Mouse (Mus musculus) heart, postnatal 0 days (tissue): Measurements from ENCODE around the gene 4931409K22Rik. TPM values are rescaled to one million over a fixed set of nuclear protein-coding genes. Genes with fewer than 3 reads are reported as not detected.
"Not testable (repeated sequence)": the region's sequence is repeated elsewhere in the genome, so short reads cannot be mapped to it uniquely, and the experiment has no call there.

Experiments
- ATAC-seq: fragments of 200-750 bp; cut with Nextera tagmentation; 2 replicates; pipeline ENCODE4 v1.8.0; 2017; ENCODE audit warnings: low read depth, moderate number of reproducible peaks, moderate library complexity; ENCODE audit not compliant: insufficient read depth
- DNase-seq: peaks from one replicate; pipeline ENCODE4 v3.0.0-alpha.2; 2016; ENCODE audit warnings: low spot score
- H3K27ac ChIP-seq: fragments of 300-500 bp; sonication (generic); 2 replicates; pipeline ENCODE4 v1.5.1; 2014; ENCODE audit warnings: low read depth, mild to moderate bottlenecking
- H3K27me3 ChIP-seq: fragments of 300-500 bp; sonication (generic); 2 replicates; pipeline ENCODE4 v1.6.1; 2014; ENCODE audit warnings: low read length, mixed read lengths; ENCODE audit not compliant: control insufficient read depth, insufficient read depth
- H3K36me3 ChIP-seq: fragments of 300-500 bp; sonication (generic); replicated peaks from 2 replicates; pipeline ENCODE4 v1.6.1; 2014; ENCODE audit warnings: low read length, mixed read lengths; ENCODE audit not compliant: control insufficient read depth, insufficient read depth
- H3K4me1 ChIP-seq: fragments of 300-500 bp; sonication (generic); 2 replicates; pipeline ENCODE4 v1.6.1; 2014; ENCODE audit warnings: antibody characterized with exemption; ENCODE audit not compliant: control insufficient read depth, insufficient read depth
- H3K4me2 ChIP-seq: fragments of 300-500 bp; sonication (generic); 2 replicates; pipeline ENCODE4 v1.6.1; 2014; ENCODE audit warnings: low read depth, mild to moderate bottlenecking, low read length, moderate library complexity
- H3K4me3 ChIP-seq: fragments of 300-500 bp; sonication (generic); 2 replicates; pipeline ENCODE4 v1.5.1; 2014; ENCODE audit warnings: low read depth, low read length
- H3K9ac ChIP-seq: fragments of 300-500 bp; sonication (generic); replicated peaks from 2 replicates; pipeline ENCODE4 v1.6.1; 2014; ENCODE audit warnings: low read depth, low read length, mixed read lengths
- H3K9me3 ChIP-seq: fragments of 300-500 bp; sonication (generic); replicated peaks from 2 replicates; pipeline ENCODE4 v1.6.1; 2016; ENCODE audit warnings: low read length; ENCODE audit not compliant: control insufficient read depth
- CTCF ChIP-seq: IDR thresholded peaks from 2 replicates; pipeline ENCODE4 v1.5.1; 2016; ENCODE audit warnings: antibody characterized with exemption, control low read depth, low read depth
- EP300 ChIP-seq: IDR thresholded peaks from 2 replicates; pipeline ENCODE4 v1.6.1; 2016; ENCODE audit warnings: antibody characterized with exemption, low read depth
- WGBS: fragments of 180-500 bp; shearing (Covaris S2); extraction: QIAGEN DNeasy Blood & Tissue Kit; methylation state at CpG from one replicate; pipeline ENCODE4 v1.1.7; 2014; 5-methylcytosine and 5-hydroxymethylcytosine counted together
- polyA plus RNA-seq: library from polyadenylated mRNA; unstranded; fragments of >200 nt; fragmentation: Nextera tagmentation; extraction: Ambion mirVana; gene quantifications from 2 replicates; pipeline ENCODE4 v1.2.1, GENCODE M21; 2015
- total RNA-seq: library from RNA; depleted of rRNA; stranded (reverse); fragments of >200 nt; gene quantifications from 2 replicates; pipeline ENCODE4 v1.2.3, GENCODE M21; 2014; ENCODE audit warnings: low replicate concordance

The 4931409K22Rik gene
- total and polyA plus RNA-seq, 2 experiments from 2014 or later: not detected

DNA sequence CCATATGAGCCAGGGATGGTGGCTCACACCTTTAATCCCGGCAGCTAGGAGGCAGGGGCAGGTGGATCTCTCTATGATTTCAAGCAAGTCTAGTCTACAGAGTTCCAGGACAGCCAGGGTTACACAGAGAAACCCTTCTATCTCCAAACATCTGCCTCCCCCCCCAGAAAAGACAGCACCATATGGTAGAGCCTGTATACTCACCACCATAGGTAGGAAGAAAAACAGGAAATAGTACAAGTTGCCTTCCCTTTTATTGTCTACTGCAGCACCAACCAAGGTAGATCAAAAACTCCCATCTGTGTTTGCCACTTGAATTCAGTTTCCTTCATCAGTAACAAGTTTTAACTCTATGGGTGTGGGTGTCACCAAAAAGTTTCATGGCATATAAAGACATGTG, 19.3 kb upstream of the 4931409K22Rik start:
- H3K9ac ChIP-seq: no peak overlapping the region
- H3K27ac ChIP-seq: no peak overlapping the region
- H3K4me1 ChIP-seq: peaks cover 12% of the 10 kb centered on the region; the same call in 1 of the 2 replicates
- ATAC-seq: no peak
- WGBS: 87% methylated on average over 1 of the region's 1 CpGs
- H3K27me3 ChIP-seq: no peaks in the 10 kb centered on the region
- TF ChIP-seq EP300 (no peak), CTCF (no peak)
- H3K4me2 ChIP-seq: peak overlapping the region; percentile 72
- peaks cover 42% of the 10 kb centered on the region for H3K36me3 ChIP-seq
- no peak overlapping the region for H3K4me3 ChIP-seq
- no peak for DNase-seq
- H3K9me3 ChIP-seq: no peaks in the 10 kb centered on the region

DNA sequence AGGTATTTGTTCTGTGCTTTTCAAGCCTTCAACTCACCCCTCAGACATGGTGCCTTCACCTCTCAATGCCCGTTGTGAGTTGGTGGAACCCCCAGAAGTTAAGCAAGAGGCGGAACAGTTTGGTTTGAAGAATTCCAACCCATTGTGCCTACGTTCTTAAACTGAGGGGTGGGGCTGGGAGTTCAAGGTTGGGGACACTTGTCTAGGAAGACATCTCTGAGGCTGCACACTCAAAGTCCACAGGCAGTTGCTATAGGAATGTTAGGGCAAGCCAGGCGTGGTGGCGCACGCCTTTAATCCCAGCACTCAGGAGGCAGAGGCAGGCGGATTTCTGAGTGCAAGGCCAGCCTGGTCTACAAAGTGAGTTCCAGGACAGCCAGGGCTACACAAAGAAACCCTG, 1.3 kb downstream of the 4931409K22Rik start:
- H3K9me3 ChIP-seq, ATAC-seq, DNase-seq, H3K4me2 ChIP-seq, H3K36me3 ChIP-seq, H3K9ac ChIP-seq, H3K4me3 ChIP-seq, H3K27me3 ChIP-seq, H3K4me1 ChIP-seq, H3K27ac ChIP-seq: not testable (repeated sequence)
- 89% methylated on average over 7 of the region's 7 CpGs for WGBS

DNA sequence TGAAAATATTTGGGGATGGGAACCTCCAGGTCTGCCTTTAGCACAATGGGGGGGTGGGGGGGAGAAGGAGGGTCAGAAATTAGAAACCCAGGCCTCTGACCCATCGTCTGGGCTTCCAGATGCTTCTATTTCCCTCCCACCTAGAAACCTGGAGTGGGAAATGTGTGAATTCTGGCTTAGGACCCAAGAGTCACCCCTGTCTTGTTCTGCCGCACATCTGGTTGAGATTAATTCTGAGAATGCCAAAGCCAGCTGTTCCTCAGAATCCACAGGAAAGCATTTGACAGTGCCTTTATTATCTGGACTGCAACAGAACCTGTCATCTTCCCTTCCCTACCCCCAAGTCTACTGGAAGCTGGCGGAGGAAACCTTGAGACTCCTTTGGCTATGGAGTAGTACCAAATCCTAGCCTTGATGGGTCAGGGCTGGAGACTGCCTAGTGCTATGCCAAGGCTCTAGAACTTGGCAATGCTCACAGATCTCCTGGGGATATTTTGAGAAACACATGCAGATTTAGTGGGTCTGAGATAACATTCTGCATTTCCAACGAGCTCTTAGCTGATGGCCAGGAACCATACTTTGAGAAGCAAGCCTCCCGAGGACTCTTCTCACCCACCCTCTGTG, 2.9 kb downstream of the 4931409K22Rik start:
- 47% methylated on average over 5 of the region's 5 CpGs for WGBS
- H3K4me1 ChIP-seq: peaks cover 8% of the 10 kb centered on the region; the same call in 1 of the 2 replicates
- ATAC-seq (no peak), DNase-seq (no peak)
- H3K9me3 ChIP-seq: no peaks in the 10 kb centered on the region
- H3K27me3 ChIP-seq: no peaks in the 10 kb centered on the region
- no peak for TF ChIP-seq EP300
- no peak for TF ChIP-seq CTCF
- no peak overlapping the region for H3K27ac ChIP-seq
- no peak overlapping the region for H3K9ac ChIP-seq
- H3K4me3 ChIP-seq: no peak overlapping the region
- no peaks in the 10 kb centered on the region for H3K36me3 ChIP-seq
- no peak overlapping the region for H3K4me2 ChIP-seq

DNA sequence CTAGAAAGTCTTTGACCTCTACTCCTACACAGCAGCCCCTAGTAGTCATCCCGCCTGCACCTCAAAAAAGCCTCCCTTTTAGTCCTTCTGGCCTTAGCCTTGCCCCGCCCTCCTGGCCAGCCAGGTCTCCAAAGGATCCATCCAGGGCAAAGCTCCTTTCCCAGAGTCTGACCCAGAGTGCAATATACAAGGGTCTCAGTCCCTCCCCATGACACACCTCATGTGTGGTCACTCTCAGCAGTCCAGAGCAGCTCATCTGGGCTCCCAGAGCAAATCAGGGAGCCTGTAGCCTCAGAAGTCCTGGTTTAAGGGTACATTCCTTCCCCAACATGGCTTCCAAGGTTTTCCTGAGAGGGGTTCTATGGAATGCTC, 5.3 kb downstream of the 4931409K22Rik start:
- ATAC-seq (no peak), DNase-seq (no peak)
- no peaks in the 10 kb centered on the region for H3K36me3 ChIP-seq
- no peak overlapping the region; the same call in 1 of the 2 replicates for H3K9ac ChIP-seq
- no peak overlapping the region for H3K27ac ChIP-seq
- TF ChIP-seq CTCF: no peak
- no peak for TF ChIP-seq EP300
- H3K27me3 ChIP-seq: no peaks in the 10 kb centered on the region
- no peak overlapping the region for H3K4me3 ChIP-seq
- WGBS: 50% methylated on average over 2 of the region's 2 CpGs
- H3K4me1 ChIP-seq: peaks cover 8% of the 10 kb centered on the region; the same call in 1 of the 2 replicates
- peak overlapping the region; percentile 35 for H3K4me2 ChIP-seq
- H3K9me3 ChIP-seq: no peaks in the 10 kb centered on the region

DNA sequence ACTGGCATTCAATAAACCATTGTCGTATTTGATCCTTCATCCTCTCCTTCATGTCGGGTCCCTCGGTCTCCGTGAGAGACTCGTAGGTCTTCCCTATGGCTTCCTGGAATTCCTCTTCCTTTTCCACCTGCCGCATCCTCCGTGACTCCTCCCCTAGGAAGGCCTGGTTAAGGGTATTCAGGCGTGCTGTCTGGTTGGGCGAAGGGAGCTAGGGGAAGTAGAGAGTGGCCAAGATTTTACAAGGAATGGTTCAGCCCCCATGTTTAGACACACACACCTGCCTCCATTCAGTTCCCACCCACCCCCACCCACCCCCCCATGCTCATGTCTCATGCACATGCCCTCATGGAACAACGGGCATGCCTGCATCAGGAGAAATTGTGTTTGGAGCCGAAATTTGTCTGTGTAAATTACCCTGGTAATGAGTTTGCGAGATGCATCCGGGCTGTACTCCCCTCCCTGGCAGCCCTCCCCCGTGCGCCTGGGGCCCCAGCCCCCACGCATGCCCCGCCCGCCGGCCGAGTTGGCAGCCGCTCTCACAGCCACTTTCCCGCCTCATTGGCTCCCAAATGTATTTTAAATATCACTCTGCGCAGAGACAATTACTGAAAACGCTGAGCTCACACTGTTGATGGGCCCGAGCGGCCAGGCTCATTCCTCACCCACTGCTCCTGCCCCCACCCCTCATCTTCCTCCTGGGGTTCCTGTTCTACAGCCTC, 5.9 kb downstream of the 4931409K22Rik start:
- TF ChIP-seq EP300 (no peak), CTCF (no peak)
- H3K4me3 ChIP-seq: no peak overlapping the region
- H3K4me2 ChIP-seq: peak overlapping the region; percentile 35
- no peaks in the 10 kb centered on the region for H3K9me3 ChIP-seq
- H3K4me1 ChIP-seq: peaks cover 8% of the 10 kb centered on the region; the same call in 1 of the 2 replicates
- DNase-seq (peak; percentile 29), ATAC-seq (peak; percentile 33; the same call in 1 of the 2 replicates)
- H3K9ac ChIP-seq: no peak overlapping the region; the same call in 1 of the 2 replicates
- 24% methylated on average over 26 of the region's 26 CpGs for WGBS
- H3K27ac ChIP-seq: no peak overlapping the region
- no peaks in the 10 kb centered on the region for H3K27me3 ChIP-seq
- H3K36me3 ChIP-seq: no peaks in the 10 kb centered on the region
